Mouse (Mus musculus) brain, embryonic 14.5 days (tissue): ENCODE measurements around the gene Psmb9.
"Not testable (repeated sequence)": the region's sequence is repeated elsewhere in the genome, so short reads cannot be mapped to it uniquely, and the experiment has no call there.

Source experiments
- CTCF ChIP-seq: fragments of 200-500 bp; IDR thresholded peaks from 2 replicates; pipeline ENCODE4 v1.5.1; 2012; ENCODE audit warnings: inconsistent platforms, mild to moderate bottlenecking, moderate library complexity, borderline replicate concordance; ENCODE audit not compliant: insufficient read depth, insufficient read length; ENCODE audit errors: extremely low read depth
- POLR2A ChIP-seq: fragments of 200-500 bp; IDR thresholded peaks from 2 replicates; pipeline ENCODE4 v1.6.1; 2012; ENCODE audit warnings: mild to moderate bottlenecking, inconsistent platforms, borderline replicate concordance; ENCODE audit not compliant: poor library complexity, insufficient read depth, insufficient read length, severe bottlenecking; ENCODE audit errors: extremely low read depth

DNA sequence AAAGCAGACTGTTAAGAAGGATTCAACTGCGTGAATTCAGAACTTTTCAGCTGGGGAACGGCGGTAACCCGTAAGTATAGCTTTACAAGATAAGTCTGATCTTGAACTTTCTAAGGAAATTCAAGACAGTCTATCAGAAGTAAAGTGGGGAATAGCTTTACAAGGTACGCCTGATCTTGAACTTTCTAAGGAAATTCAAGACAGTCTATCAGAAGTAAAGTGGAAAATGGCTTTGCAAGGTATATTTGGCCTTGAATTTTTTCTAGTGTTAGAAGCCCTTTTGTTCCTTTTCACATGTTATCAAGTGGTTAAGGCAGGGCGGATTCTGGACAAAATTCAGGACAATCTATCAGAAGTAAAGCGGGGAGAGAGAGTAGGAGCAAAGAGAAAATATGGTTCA is 32.2 kb upstream of the Psmb9 start:
- TF ChIP-seq CTCF, POLR2A: not testable (repeated sequence)
